In the genomic region with DNA sequence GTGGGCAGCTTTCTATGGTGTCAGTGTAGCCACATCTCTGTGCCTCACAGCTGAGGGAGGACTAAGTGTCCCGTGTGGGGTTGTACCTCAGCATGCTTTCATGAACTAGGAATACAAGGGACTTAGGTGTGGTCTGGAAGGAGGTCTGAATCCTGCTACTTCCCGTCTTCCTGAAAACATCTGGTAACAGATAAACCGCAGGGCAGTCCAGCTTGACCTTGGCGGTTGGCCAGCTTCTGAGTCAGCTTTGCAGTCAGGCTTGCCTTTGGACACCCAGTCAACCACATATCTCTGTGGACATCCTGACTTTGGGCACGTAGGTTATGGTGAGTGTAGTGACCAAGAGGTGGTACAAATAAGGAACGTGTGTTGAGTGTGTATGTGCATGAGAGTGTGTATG, we compare ENCODE assay signal across 9 mouse cellular contexts. TPM values are rescaled to one million over a fixed set of nuclear protein-coding genes. Genes with fewer than 3 reads are reported as not detected.
DNase-seq lines count a peak whose midpoint lies in the region; ATAC-seq and TF ChIP-seq lines count a peak whose summit lies in the region.
"Had no signal": no experiment of that assay in that cellular context is flagged by ENCODE, and none has a peak within 500 bp of the region (broad histone marks: within the 10 kb centered on the region; RNA-seq: fewer than 3 reads in every experiment).

No protein-coding gene starts in this region.

- no peaks in the 10 kb centered on the region for H3K36me3 ChIP-seq in C2C12 (ENCODE audit: control insufficient read depth, insufficient read depth)
- H3K36me3 ChIP-seq in heart, embryonic 14.5 days (ENCODE audit: control insufficient read depth, insufficient read depth, low read length), result no peaks in the 10 kb centered on the region
- H3K36me3 ChIP-seq: heart, embryonic 15.5 days had no signal

- peak; percentile 97 for DNase-seq in adrenal gland, postnatal 25 days
- peak; percentile 69 to 75 for DNase-seq in lung, adult 18-20 months
- DNase-seq in urinary bladder, adult 2 months (ENCODE audit: low spot score), result peak; percentile 58
- no peak for DNase-seq in cerebellum, adult 18-20 months
- DNase-seq in right cerebral cortex, adult 2 months (ENCODE audit: low spot score in 2 of 2), result no peak
- DNase-seq in right cerebral cortex, postnatal 25 days, result no peak

- H3K27ac ChIP-seq in heart, embryonic 14.5 days (replicated peaks in 1 of 2; ENCODE audit: control insufficient read depth in 1 of 2, insufficient read depth in 1 of 2, low read depth in 2 of 2, low read length in 2 of 2), result peak overlapping the region; percentile 92 to 96; a peak in 3 of 4 replicates

- 25% methylated on average over 6 of the region's 6 CpGs for WGBS in heart, embryonic 14.5 days

- TF ChIP-seq CTCF in C2C12 (IDR thresholded peaks at IDR 0.05; ENCODE audit: control insufficient read depth, insufficient read depth, insufficient read length), result no peak

- no peaks in the 10 kb centered on the region for H3K79me3 ChIP-seq in C2C12 (ENCODE audit: low read depth)

- H3K79me2 ChIP-seq in C2C12 (ENCODE audit: control insufficient read depth, insufficient read depth), result no peaks in the 10 kb centered on the region

- no peak overlapping the region for H3K4me2 ChIP-seq in heart, embryonic 14.5 days (ENCODE audit: low read length)
- H3K4me2 ChIP-seq: heart, embryonic 15.5 days had no signal

- no peaks in the 10 kb centered on the region for H3K27me3 ChIP-seq in C2C12 (ENCODE audit: control insufficient read depth, insufficient read depth, insufficient read length)
- no peaks in the 10 kb centered on the region for H3K27me3 ChIP-seq in heart, embryonic 14.5 days (ENCODE audit: control insufficient read depth, insufficient read depth, low read length)
- H3K27me3 ChIP-seq: heart, embryonic 15.5 days had no signal

- no peaks in the 10 kb centered on the region for H3K9me3 ChIP-seq in heart, embryonic 14.5 days (ENCODE audit: control insufficient read depth, low read length)
- H3K9me3 ChIP-seq: heart, embryonic 15.5 days had no signal

- no peak overlapping the region for H3ac ChIP-seq in C2C12 (ENCODE audit: control insufficient read depth, insufficient read length, low read depth)

- H3K9ac ChIP-seq in heart, embryonic 14.5 days (ENCODE audit: low read length), result no peak overlapping the region
- H3K9ac ChIP-seq: heart, embryonic 15.5 days had no signal

- H3K4me3 ChIP-seq in C2C12 (ENCODE audit: insufficient read depth, poor library complexity, severe bottlenecking), result no peak overlapping the region
- H3K4me3 ChIP-seq in heart, embryonic 14.5 days (ENCODE audit: control insufficient read depth in 1 of 2, insufficient read depth in 1 of 2, low read depth in 1 of 2, low read length in 2 of 2), result no peak overlapping the region
- H3K4me3 ChIP-seq: heart, embryonic 15.5 days had no signal

- peak; percentile 32; the same call in 1 of the 2 replicates for ATAC-seq in heart, embryonic 14.5 days (ENCODE audit: insufficient number of reproducible peaks, insufficient read depth, low FRiP score, low read depth)

- H3K4me1 ChIP-seq in heart, embryonic 14.5 days (ENCODE audit: control insufficient read depth in 2 of 2, insufficient read depth in 2 of 2, low read length in 2 of 2), result peaks cover 20 to 21% of the 10 kb centered on the region in 2 experiments

TF ChIP-seq in C2C12, 6 proteins besides CTCF, POLR2A, EP300 and RAD21:
- TF ChIP-seq MYOG (IDR thresholded peaks at IDR 0.05; ENCODE audit: control insufficient read depth, extremely low read depth, insufficient read length) (no peak), FOSL1 (IDR thresholded peaks at IDR 0.05; ENCODE audit: insufficient read depth, low read length, poor library complexity, severe bottlenecking) (peak; percentile 75), MAX (IDR thresholded peaks at IDR 0.05) (peak; percentile 66), USF1 (IDR thresholded peaks at IDR 0.05; ENCODE audit: low read depth) (peak; percentile 5), MYOD1 (IDR thresholded peaks at IDR 0.05; ENCODE audit: control insufficient read depth, insufficient read length, low read depth) (peak; percentile 58), CEBPB (IDR thresholded peaks at IDR 0.05; ENCODE audit: low read depth) (no peak)
TF ChIP-seq in C2C12: peak in this region for 4.

RNA-seq across cellular contexts. Expression of gene Stk24, which starts 57.2 kb away (rescaled TPM):
- polyA plus RNA-seq in C2C12 (2012; fragmentation: generic; extraction: Trizol), result 29.8 TPM
- 110 and 127 TPM in 2 replicates for total RNA-seq in adrenal gland, postnatal 25 days (2021)
- 45.2 and 48.9 TPM in 2 replicates for polyA plus RNA-seq in heart, embryonic 14.5 days (2014; fragmentation: Nextera tagmentation; extraction: Ambion mirVana)
- polyA plus RNA-seq in urinary bladder, adult 2 months (2012; rRNA removed), result 60.4 and 67.3 TPM in 2 replicates

Comparison
In these comparisons a context has a peak if more than half of its experiments do, and no peak if none do; other contexts are left out.
1. DNase-seq: peak in adrenal gland, postnatal 25 days (single experiment), lung, adult 18-20 months (2 of 2) and urinary bladder, adult 2 months (single experiment); none in cerebellum, adult 18-20 months (0 of 2), right cerebral cortex, adult 2 months (0 of 2) and right cerebral cortex, postnatal 25 days (single experiment).